Mouse (Mus musculus): ENCODE data around the gene Hlx. TPM values are rescaled to one million over a fixed set of nuclear protein-coding genes. Genes with fewer than 3 reads are reported as not detected.

The Hlx gene
- total and polyA plus RNA-seq, 3 experiments, result 2.4 to 9.6 TPM; not detected in 1

DNA sequence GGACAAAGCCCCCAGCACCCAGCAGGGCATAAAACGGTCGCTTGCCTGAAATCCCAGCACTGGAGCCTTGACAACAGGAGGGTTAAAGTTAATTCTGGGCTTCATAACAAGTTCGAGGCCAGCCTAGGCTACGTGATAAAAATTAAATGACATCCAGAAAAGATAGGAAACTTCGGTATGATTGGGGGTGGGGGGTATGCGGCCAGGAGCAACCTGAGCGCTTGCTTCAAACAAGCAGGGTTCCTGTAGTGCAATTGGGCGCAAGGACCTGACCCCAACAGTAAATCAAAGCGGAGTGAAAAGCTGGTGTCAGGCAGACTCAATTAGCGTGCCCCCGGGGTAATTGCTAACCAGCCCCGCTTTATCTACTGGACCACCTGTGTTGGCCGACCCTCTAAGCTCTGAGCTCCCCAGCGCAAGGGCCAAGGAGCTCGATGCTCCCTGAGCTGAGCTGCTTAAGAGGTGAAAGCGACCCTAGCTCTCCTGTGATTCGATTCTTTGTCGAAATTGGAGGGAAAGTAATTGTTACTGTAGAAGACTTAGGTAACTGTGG, 15.3 kb downstream of the Hlx start:
- H3K9me3 ChIP-seq (replicated peaks; ENCODE audit: insufficient read depth, low read length), result no peaks in the 10 kb centered on the region
- no peaks in the 10 kb centered on the region for H3K36me3 ChIP-seq (ENCODE audit: control insufficient read depth in 1 of 2, insufficient read depth in 2 of 2, low read length in 2 of 2)
- H3K4me1 ChIP-seq (ENCODE audit: control insufficient read depth in 1 of 2, insufficient read depth in 2 of 2, low read length in 2 of 2), result no peaks in the 10 kb centered on the region
- no peak overlapping the region for H3K4me3 ChIP-seq (ENCODE audit: control insufficient read depth in 1 of 2, insufficient read depth in 1 of 2, low read depth in 2 of 2, low read length in 2 of 2)
- no peak overlapping the region for H3K27ac ChIP-seq (ENCODE audit: control insufficient read depth, low read depth, low read length)
- TF ChIP-seq MAX (IDR thresholded peaks at IDR 0.05; ENCODE audit: low read length) (no peak), POLR2AphosphoS5 (IDR thresholded peaks at IDR 0.05; ENCODE audit: borderline replicate concordance, low read depth, low read length) (no peak), TBP (IDR thresholded peaks at IDR 0.05; ENCODE audit: low read depth, low read length) (no peak), SMC3 (IDR thresholded peaks at IDR 0.05; ENCODE audit: low read depth, low read length) (no peak), ZKSCAN1 (IDR thresholded peaks at IDR 0.05; ENCODE audit: low read depth, low read length) (no peak), KAT2A (conservative IDR thresholded peaks at IDR 0.05; ENCODE audit: low read depth, low read length) (no peak), NRF1 (IDR thresholded peaks at IDR 0.05; ENCODE audit: insufficient read depth, low read depth, low read length, poor library complexity, severe bottlenecking) (no peak), EP300 (IDR thresholded peaks at IDR 0.05; ENCODE audit: low read depth in 1 of 2, low read length in 2 of 2) (no peak), ETS1 (IDR thresholded peaks at IDR 0.05; ENCODE audit: low read depth, low read length) (no peak), UBTF (IDR thresholded peaks at IDR 0.05; ENCODE audit: borderline replicate concordance, insufficient read depth, low read depth, low read length) (no peak), MYB (IDR thresholded peaks at IDR 0.05; ENCODE audit: low read depth, low read length) (no peak), MXI1 (IDR thresholded peaks at IDR 0.05; ENCODE audit: low read depth, low read length) (no peak), ZNF384 (IDR thresholded peaks at IDR 0.05; ENCODE audit: low read depth, low read length) (no peak), CTCF (IDR thresholded peaks at IDR 0.05 in 2 of 3, conservative IDR thresholded peaks at IDR 0.05 in 1 of 3; ENCODE audit: control insufficient read depth in 1 of 3, insufficient read depth in 1 of 3, low read depth in 2 of 3, low read length in 3 of 3, poor library complexity in 1 of 3, severe bottlenecking in 1 of 3) (no peak), ELF1 (IDR thresholded peaks at IDR 0.05; ENCODE audit: low read depth, low read length) (no peak)
- H3K27me3 ChIP-seq (ENCODE audit: control insufficient read depth in 1 of 2, insufficient read depth in 2 of 2, low read length in 2 of 2), result no peaks in the 10 kb centered on the region; a peak in 1 of 4 replicates
- no peak for DNase-seq (ENCODE audit: low read depth, low spot score)
- no peak overlapping the region for H3K9ac ChIP-seq (ENCODE audit: control insufficient read depth, low read depth, low read length, poor library complexity, severe bottlenecking)
- no peaks in the 10 kb centered on the region for H3K79me2 ChIP-seq (ENCODE audit: control insufficient read depth, insufficient read depth, low read length, poor library complexity)

DNA sequence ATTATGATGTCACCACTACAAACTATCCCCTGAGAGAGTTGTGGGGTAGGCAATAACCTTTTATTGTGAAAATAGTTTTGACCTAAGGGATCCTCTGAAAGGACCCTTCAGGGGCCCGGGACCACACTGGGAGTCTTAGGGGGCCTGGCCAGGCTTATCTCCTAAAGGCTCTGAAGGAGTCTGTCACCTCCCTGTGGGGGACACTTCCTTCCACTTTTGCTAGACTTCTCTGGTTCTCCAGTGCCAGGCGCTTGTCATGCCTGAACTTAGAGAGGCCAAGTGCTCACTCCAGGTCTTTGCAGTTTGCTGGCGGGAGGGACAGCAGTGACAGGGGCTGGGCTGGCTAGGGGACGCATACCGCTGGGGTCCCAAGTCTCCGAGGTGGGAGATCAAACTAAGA, 16.3 kb downstream of the Hlx start:
- Histone ChIP-seq H3K9ac (ENCODE audit: control insufficient read depth, low read depth, low read length, poor library complexity, severe bottlenecking) (no peak overlapping the region), H3K36me3 (ENCODE audit: control insufficient read depth in 1 of 2, insufficient read depth in 2 of 2, low read length in 2 of 2) (no peaks in the 10 kb centered on the region), H3K27ac (ENCODE audit: control insufficient read depth, low read depth, low read length) (no peak overlapping the region), H3K4me1 (ENCODE audit: control insufficient read depth in 1 of 2, insufficient read depth in 2 of 2, low read length in 2 of 2) (no peaks in the 10 kb centered on the region), H3K79me2 (ENCODE audit: control insufficient read depth, insufficient read depth, low read length, poor library complexity) (no peaks in the 10 kb centered on the region), H3K4me3 (ENCODE audit: control insufficient read depth in 1 of 2, insufficient read depth in 1 of 2, low read depth in 2 of 2, low read length in 2 of 2) (no peak overlapping the region), H3K27me3 (ENCODE audit: control insufficient read depth in 1 of 2, insufficient read depth in 2 of 2, low read length in 2 of 2) (no peaks in the 10 kb centered on the region), H3K9me3 (replicated peaks; ENCODE audit: insufficient read depth, low read length) (no peaks in the 10 kb centered on the region)
- TF ChIP-seq GATA1 (IDR thresholded peaks at IDR 0.05; ENCODE audit: low read depth, low read length) (no peak), NELFE (IDR thresholded peaks at IDR 0.05; ENCODE audit: low read depth, low read length) (no peak), MYB (IDR thresholded peaks at IDR 0.05; ENCODE audit: low read depth, low read length) (no peak), USF2 (IDR thresholded peaks at IDR 0.05; ENCODE audit: borderline replicate concordance in 1 of 2, insufficient read depth in 1 of 2, low read depth in 1 of 2, low read length in 2 of 2) (no peak), RCOR1 (IDR thresholded peaks at IDR 0.05; ENCODE audit: low read depth, low read length) (no peak), SIN3A (IDR thresholded peaks at IDR 0.05; ENCODE audit: low read length) (no peak), MEF2A (IDR thresholded peaks at IDR 0.05; ENCODE audit: extremely low read depth, insufficient replicate concordance, low read depth, low read length, poor library complexity, severe bottlenecking) (no peak), ZMIZ1 (IDR thresholded peaks at IDR 0.05; ENCODE audit: low read depth, low read length) (no peak), SMC3 (IDR thresholded peaks at IDR 0.05; ENCODE audit: low read depth, low read length) (no peak), RAD21 (IDR thresholded peaks at IDR 0.05; ENCODE audit: low read depth, low read length) (no peak), CHD1 (IDR thresholded peaks at IDR 0.05; ENCODE audit: low read depth, low read length) (no peak), KAT2A (conservative IDR thresholded peaks at IDR 0.05; ENCODE audit: low read depth, low read length) (no peak), ZNF384 (IDR thresholded peaks at IDR 0.05; ENCODE audit: low read depth, low read length) (no peak), NRF1 (IDR thresholded peaks at IDR 0.05; ENCODE audit: insufficient read depth, low read depth, low read length, poor library complexity, severe bottlenecking) (no peak), ZKSCAN1 (IDR thresholded peaks at IDR 0.05; ENCODE audit: low read depth, low read length) (no peak), E2F4 (IDR thresholded peaks at IDR 0.05; ENCODE audit: borderline replicate concordance, low read depth, low read length) (no peak)
- DNase-seq (ENCODE audit: low read depth, low spot score), result no peak

Data from MEL (cell line).